Mouse (Mus musculus): Measurements from ENCODE around the gene Xirp1. TPM values are rescaled to one million over a fixed set of nuclear protein-coding genes. Genes with fewer than 3 reads are reported as not detected.

The Xirp1 gene
- polyA plus RNA-seq, 1 experiment from 2014 or later: 0.21 TPM

DNA sequence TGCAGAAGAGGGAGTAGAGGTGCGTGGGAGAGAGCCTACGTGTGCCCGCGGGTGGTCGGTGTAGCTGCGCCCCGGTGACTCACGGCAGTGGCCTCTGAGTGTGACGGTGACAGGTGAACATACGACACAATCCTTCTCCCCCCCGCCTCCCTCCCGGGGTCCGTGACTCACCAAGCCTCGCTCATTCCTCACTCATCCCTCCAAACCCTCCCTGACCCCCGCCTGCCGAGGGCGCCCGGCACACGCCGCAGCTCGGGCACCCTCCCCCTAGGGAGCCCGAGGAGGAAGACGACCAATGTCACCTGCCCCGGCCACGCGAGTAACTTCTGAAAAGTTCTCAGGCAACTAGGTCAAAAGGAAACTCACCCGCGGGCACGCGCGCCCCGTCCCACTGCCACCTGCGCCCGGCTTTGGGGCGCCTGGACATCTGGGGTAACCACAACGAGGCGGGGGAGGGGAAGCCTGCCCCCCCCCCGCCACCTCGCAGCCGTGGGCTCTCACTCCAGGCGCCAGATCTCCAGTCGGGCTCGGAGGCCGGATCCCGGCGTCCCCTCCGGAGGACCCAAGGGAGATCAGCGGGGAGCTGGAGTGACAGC lies 40.3 kb downstream of the Xirp1 start:
- peak overlapping the region; percentile 93 for H3K4me3 ChIP-seq (ENCODE audit: low read depth, low read length)
- H3K27ac ChIP-seq (ENCODE audit: low read length): peak overlapping the region; percentile 98
- H3K27me3 ChIP-seq (replicated peaks; ENCODE audit: insufficient read depth, low read length): no peaks in the 10 kb centered on the region
- peaks cover 17% of the 10 kb centered on the region for H3K4me1 ChIP-seq (ENCODE audit: insufficient read depth, low read depth, low read length)
- peak overlapping the region; percentile 80 for H3K4me2 ChIP-seq (replicated peaks; ENCODE audit: low read depth, low read length)
- H3K9ac ChIP-seq (replicated peaks; ENCODE audit: low read depth): peak overlapping the region; percentile 97
- no peaks in the 10 kb centered on the region for H3K36me3 ChIP-seq (ENCODE audit: insufficient read depth, low read length)
- 5% methylated on average over 25 of the region's 48 CpGs for WGBS
- TF ChIP-seq CTCF (IDR thresholded peaks at IDR 0.05) (peak; percentile 30; the same call in 1 of the 2 replicates), EP300 (IDR thresholded peaks at IDR 0.05) (no peak)
- ATAC-seq (peak; percentile 38), DNase-seq (ENCODE audit: low spot score) (peak; percentile 90)
- no peaks in the 10 kb centered on the region for H3K9me3 ChIP-seq (ENCODE audit: low read length)

DNA sequence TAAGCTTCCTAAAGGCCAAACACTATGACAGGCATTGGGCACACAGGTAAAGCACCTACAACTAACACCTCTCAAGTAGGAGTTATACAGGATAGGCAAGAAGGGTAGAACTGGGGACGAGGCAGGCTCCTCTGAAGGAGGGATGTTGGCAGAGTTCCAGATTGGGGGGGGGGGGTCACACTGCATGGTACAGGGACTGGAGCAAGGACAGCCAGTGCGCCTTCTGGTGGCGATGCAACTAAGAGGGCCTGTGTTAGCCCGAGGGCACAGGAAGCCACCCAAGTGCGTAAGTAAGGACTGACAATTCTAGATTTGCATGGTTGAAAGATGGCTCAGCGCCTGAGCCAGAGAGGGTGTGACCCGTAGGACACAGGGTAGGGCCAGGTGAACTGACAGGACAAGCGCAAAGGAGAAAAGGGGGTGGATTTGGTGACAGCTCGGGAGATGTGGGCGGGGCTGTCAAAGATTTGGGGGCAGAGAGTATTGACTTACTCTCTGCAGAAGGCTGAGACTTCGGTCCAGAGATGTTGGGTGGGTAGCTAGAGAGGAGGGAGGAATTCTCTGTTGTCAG lies 41.1 kb downstream of the Xirp1 start:
- peak overlapping the region; percentile 93 for H3K4me3 ChIP-seq (ENCODE audit: low read depth, low read length)
- H3K36me3 ChIP-seq (ENCODE audit: insufficient read depth, low read length): no peaks in the 10 kb centered on the region
- peak; percentile 77 for TF ChIP-seq CTCF (IDR thresholded peaks at IDR 0.05)
- peak; percentile 40; the same call in 1 of the 2 replicates for TF ChIP-seq EP300 (IDR thresholded peaks at IDR 0.05)
- peak overlapping the region; percentile 98 for H3K27ac ChIP-seq (ENCODE audit: low read length)
- peak overlapping the region; percentile 97 for H3K9ac ChIP-seq (replicated peaks; ENCODE audit: low read depth)
- DNase-seq (ENCODE audit: low spot score) (peak; percentile 86), ATAC-seq (peak; percentile 36)
- peaks cover 24% of the 10 kb centered on the region for H3K4me1 ChIP-seq (ENCODE audit: insufficient read depth, low read depth, low read length)
- H3K4me2 ChIP-seq (replicated peaks; ENCODE audit: low read depth, low read length): peak overlapping the region; percentile 80
- no peaks in the 10 kb centered on the region for H3K9me3 ChIP-seq (ENCODE audit: low read length)
- H3K27me3 ChIP-seq (replicated peaks; ENCODE audit: insufficient read depth, low read length): no peaks in the 10 kb centered on the region
- 3% methylated on average over 11 of the region's 11 CpGs for WGBS

- DNase-seq (ENCODE audit: low spot score) (peak; percentile 91), ATAC-seq (peak; percentile 61)
- peak overlapping the region; percentile 98 for H3K27ac ChIP-seq (ENCODE audit: low read length)
- H3K9ac ChIP-seq (replicated peaks; ENCODE audit: low read depth): peak overlapping the region; percentile 97
- peak overlapping the region; percentile 80 for H3K4me2 ChIP-seq (replicated peaks; ENCODE audit: low read depth, low read length)
- peaks cover 32% of the 10 kb centered on the region for H3K4me1 ChIP-seq (ENCODE audit: insufficient read depth, low read depth, low read length)
- H3K4me3 ChIP-seq (ENCODE audit: low read depth, low read length): peak overlapping the region; percentile 93
- 0% methylated on average over 14 of the region's 16 CpGs for WGBS
- TF ChIP-seq EP300 (IDR thresholded peaks at IDR 0.05) (peak; percentile 53), CTCF (IDR thresholded peaks at IDR 0.05) (peak; percentile 18; the same call in 1 of the 2 replicates)
- H3K27me3 ChIP-seq (replicated peaks; ENCODE audit: insufficient read depth, low read length): no peaks in the 10 kb centered on the region
- peaks cover 4% of the 10 kb centered on the region; the same call in 1 of the 2 replicates for H3K36me3 ChIP-seq (ENCODE audit: insufficient read depth, low read length)
- no peaks in the 10 kb centered on the region for H3K9me3 ChIP-seq (ENCODE audit: low read length)
Measured at GRCm38 (mm10) chr9:119981183-119982179, 41.9 kb downstream of the Xirp1 start.

DNA sequence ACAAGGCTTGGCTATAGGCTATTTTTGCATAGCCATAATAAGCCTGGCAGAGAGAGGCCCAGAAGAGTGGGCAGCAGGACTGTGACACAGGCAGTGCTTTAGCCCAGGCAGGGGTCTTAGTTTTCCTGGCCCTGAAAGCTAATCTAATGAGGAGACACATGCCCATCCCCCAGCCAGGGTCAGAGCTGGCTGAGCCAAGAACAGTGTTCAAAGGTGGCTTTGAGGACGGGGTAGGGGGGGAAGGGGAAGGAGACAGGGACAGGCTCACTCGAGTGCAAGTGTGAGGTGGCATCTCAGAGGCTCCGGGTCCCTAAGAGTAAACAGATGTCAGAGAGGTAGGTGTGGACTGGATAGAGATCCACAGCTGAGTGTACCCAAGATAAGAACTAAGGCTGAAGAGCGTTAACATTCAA lies 42.6 kb downstream of the Xirp1 start:
- H3K4me1 ChIP-seq (ENCODE audit: insufficient read depth, low read depth, low read length): peaks cover 33% of the 10 kb centered on the region
- WGBS: 3% methylated on average over 4 of the region's 4 CpGs
- H3K9me3 ChIP-seq (ENCODE audit: low read length): no peaks in the 10 kb centered on the region
- no peaks in the 10 kb centered on the region for H3K27me3 ChIP-seq (replicated peaks; ENCODE audit: insufficient read depth, low read length)
- H3K27ac ChIP-seq (ENCODE audit: low read length): peak overlapping the region; percentile 98
- DNase-seq (ENCODE audit: low spot score) (no peak), ATAC-seq (peak; percentile 1; the same call in 1 of the 2 replicates)
- H3K9ac ChIP-seq (replicated peaks; ENCODE audit: low read depth): 0 out of 2 replicates have a peak overlapping the region, but pooled peaks have one; percentile 97
- TF ChIP-seq CTCF (IDR thresholded peaks at IDR 0.05) (no peak), EP300 (IDR thresholded peaks at IDR 0.05) (no peak)
- H3K4me2 ChIP-seq (replicated peaks; ENCODE audit: low read depth, low read length): peak overlapping the region; percentile 80
- peaks cover 4% of the 10 kb centered on the region; the same call in 1 of the 2 replicates for H3K36me3 ChIP-seq (ENCODE audit: insufficient read depth, low read length)
- H3K4me3 ChIP-seq (ENCODE audit: low read depth, low read length): peak overlapping the region; percentile 93

DNA sequence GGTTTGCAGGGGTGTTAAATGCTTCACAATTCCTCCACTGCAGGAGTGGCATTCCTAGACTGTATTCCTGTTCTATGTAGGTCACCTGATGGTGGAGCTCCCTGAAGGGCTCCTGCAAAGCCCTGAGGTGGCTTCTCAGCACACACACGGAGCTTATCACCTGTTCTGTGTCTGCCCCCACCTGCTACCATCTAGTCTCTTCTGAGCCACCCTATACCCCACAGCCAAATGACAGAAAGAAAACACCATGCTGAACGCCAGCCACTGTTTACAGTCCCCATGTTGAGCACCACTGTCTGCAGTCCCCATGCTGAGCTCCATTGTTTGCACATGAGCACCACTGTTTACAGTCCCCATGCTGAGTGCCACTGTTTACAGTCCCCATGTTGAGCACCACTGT lies 43.6 kb downstream of the Xirp1 start:
- Histone ChIP-seq H3K9me3 (ENCODE audit: low read length) (no peaks in the 10 kb centered on the region), H3K4me2 (replicated peaks; ENCODE audit: low read depth, low read length) (peak overlapping the region; percentile 14; the same call in 1 of the 2 replicates), H3K27ac (ENCODE audit: low read length) (no peak overlapping the region), H3K9ac (replicated peaks; ENCODE audit: low read depth) (no peak overlapping the region), H3K36me3 (ENCODE audit: insufficient read depth, low read length) (peaks cover 4% of the 10 kb centered on the region; the same call in 1 of the 2 replicates), H3K27me3 (replicated peaks; ENCODE audit: insufficient read depth, low read length) (no peaks in the 10 kb centered on the region), H3K4me3 (ENCODE audit: low read depth, low read length) (no peak overlapping the region), H3K4me1 (ENCODE audit: insufficient read depth, low read depth, low read length) (peaks cover 33% of the 10 kb centered on the region)
- ATAC-seq: no peak
- no peak for TF ChIP-seq CTCF (IDR thresholded peaks at IDR 0.05)
- TF ChIP-seq EP300 (IDR thresholded peaks at IDR 0.05): no peak
- no peak for DNase-seq (ENCODE audit: low spot score)
- 43% methylated on average over 2 of the region's 2 CpGs for WGBS
